Mouse (Mus musculus) liver, adult 2 months (tissue): Measurements from ENCODE around the gene Tatdn2.

Source experiments
- CTCF ChIP-seq: fragments of 200-500 bp; IDR thresholded peaks from 2 replicates; pipeline ENCODE4 v1.5.1; 2011; ENCODE audit warnings: low read depth, low read length, control low read depth
- POLR2A ChIP-seq: fragments of 200-500 bp; IDR thresholded peaks from 2 replicates; pipeline ENCODE4 v1.6.1; 2011; ENCODE audit warnings: low read length, control low read depth; ENCODE audit not compliant: insufficient read depth; ENCODE audit errors: extremely low read depth

DNA sequence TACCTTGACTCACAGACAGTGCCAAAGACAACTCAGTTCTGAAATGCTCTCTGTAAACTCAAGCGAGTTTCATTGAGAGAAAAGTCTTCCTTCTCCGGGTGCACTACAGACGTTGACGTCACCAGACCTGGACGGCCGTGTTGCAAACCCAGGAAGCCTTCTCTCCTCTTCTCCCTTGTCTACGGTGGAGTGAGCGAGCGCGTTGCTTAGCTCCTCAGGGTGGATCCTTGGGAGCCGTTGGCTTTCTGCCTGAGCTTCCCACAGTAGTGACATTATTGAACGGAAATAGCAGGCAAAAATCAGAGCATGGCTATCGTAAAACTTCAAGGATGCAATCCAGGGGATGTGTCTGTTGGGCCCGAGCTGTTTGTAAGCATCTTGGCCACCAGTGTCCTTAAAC lies 50.4 kb downstream of the Tatdn2 start:
- TF ChIP-seq CTCF (no peak), POLR2A (no peak)
